ENCODE assay signal across 8 mouse cellular contexts in genomic region chr1:64088604-64089320, GRCm38 (mm10). TPM values are rescaled to one million over a fixed set of nuclear protein-coding genes. Genes with fewer than 3 reads are reported as not detected.
A peak's percentile ranks its signal among the peaks of the same experiment; 100 is the strongest.
DNase-seq lines count a peak whose midpoint lies in the region; ATAC-seq and TF ChIP-seq lines count a peak whose summit lies in the region.

No protein-coding gene starts in this region.

- no peaks in the 10 kb centered on the region for H3K9me3 ChIP-seq in embryonic facial prominence, embryonic 13.5 days
- H3K9me3 ChIP-seq in hindbrain, embryonic 16.5 days (ENCODE audit: control insufficient read depth, low read length), result no peaks in the 10 kb centered on the region

- H3K4me2 ChIP-seq in embryonic facial prominence, embryonic 13.5 days, result peak overlapping the region; percentile 36
- peak overlapping the region; percentile 41 for H3K4me2 ChIP-seq in hindbrain, embryonic 16.5 days (ENCODE audit: low read length)

- H3K36me3 ChIP-seq in embryonic facial prominence, embryonic 13.5 days, result no peaks in the 10 kb centered on the region
- H3K36me3 ChIP-seq in hindbrain, embryonic 16.5 days (ENCODE audit: control insufficient read depth, insufficient read depth, low read length), result no peaks in the 10 kb centered on the region
- H3K36me3 ChIP-seq in thymus, adult 2 months (ENCODE audit: control insufficient read depth, insufficient read depth, low read length), result no peaks in the 10 kb centered on the region

- peak; percentile 16 for DNase-seq in adrenal gland, postnatal 14 days
- no peak for DNase-seq in adrenal gland, adult (ENCODE audit: inconsistent age in 2 of 2, low spot score in 1 of 2)
- DNase-seq in lung, postnatal 4 days, result peak; percentile 38 to 40
- DNase-seq in thymus, adult 2 months, result no peak
- DNase-seq in adrenal gland, postnatal 4 days (ENCODE audit: low spot score in 2 of 2), result no peak
- DNase-seq in retina, postnatal 1 day, result no peak

- 77% methylated on average over 12 of the region's 12 CpGs for WGBS in embryonic facial prominence, embryonic 13.5 days
- WGBS in hindbrain, embryonic 16.5 days, result 59% methylated on average over 12 of the region's 12 CpGs
- WGBS in thymus, adult 2 months, result 82% methylated on average over 12 of the region's 12 CpGs

- H3K27ac ChIP-seq in embryonic facial prominence, embryonic 13.5 days, result no peak overlapping the region
- peak overlapping the region; percentile 63 for H3K27ac ChIP-seq in hindbrain, embryonic 16.5 days (ENCODE audit: low read depth, low read length)
- H3K27ac ChIP-seq in thymus, adult 2 months (ENCODE audit: control insufficient read depth, insufficient read depth, low read length), result peak overlapping the region; percentile 91

- ATAC-seq in embryonic facial prominence, embryonic 13.5 days (ENCODE audit: insufficient number of reproducible peaks, insufficient read depth, low FRiP score, low TSS enrichment, low read depth), result no peak
- ATAC-seq in hindbrain, embryonic 16.5 days, result peak; percentile 40

- H3K4me1 ChIP-seq in embryonic facial prominence, embryonic 13.5 days, result peaks cover 16% of the 10 kb centered on the region
- H3K4me1 ChIP-seq in hindbrain, embryonic 16.5 days (ENCODE audit: control insufficient read depth, insufficient read depth, low read depth, low read length), result peaks cover 42% of the 10 kb centered on the region
- peaks cover 43% of the 10 kb centered on the region for H3K4me1 ChIP-seq in thymus, adult 2 months (replicated peaks; ENCODE audit: control insufficient read depth, insufficient read depth, low read length)

- no peaks in the 10 kb centered on the region for H3K27me3 ChIP-seq in embryonic facial prominence, embryonic 13.5 days
- H3K27me3 ChIP-seq in hindbrain, embryonic 16.5 days (replicated peaks; ENCODE audit: control insufficient read depth, insufficient read depth, low read length), result no peaks in the 10 kb centered on the region
- H3K27me3 ChIP-seq in thymus, adult 2 months (ENCODE audit: control insufficient read depth, insufficient read depth, low read length), result no peaks in the 10 kb centered on the region

- H3K9ac ChIP-seq in embryonic facial prominence, embryonic 13.5 days, result no peak overlapping the region
- H3K9ac ChIP-seq in hindbrain, embryonic 16.5 days (ENCODE audit: low read depth, low read length), result no peak overlapping the region

- H3K4me3 ChIP-seq in embryonic facial prominence, embryonic 13.5 days, result no peak overlapping the region
- no peak overlapping the region for H3K4me3 ChIP-seq in hindbrain, embryonic 16.5 days (ENCODE audit: low read length)
- no peak overlapping the region for H3K4me3 ChIP-seq in thymus, adult 2 months (ENCODE audit: control insufficient read depth, insufficient read depth, low read length)

- no peak for TF ChIP-seq CTCF in thymus, adult 2 months (IDR thresholded peaks at IDR 0.05; ENCODE audit: borderline replicate concordance, control insufficient read depth, extremely low read depth, insufficient read depth, low read length, poor library complexity)

- no peak for TF ChIP-seq POLR2A in thymus, adult 2 months (IDR thresholded peaks at IDR 0.05; ENCODE audit: control insufficient read depth, extremely low read depth, insufficient read depth, low read length, poor library complexity)

RNA-seq across cellular contexts. Expression of gene Klf7, which starts 33.3 kb away (rescaled TPM):
- total RNA-seq in adrenal gland, postnatal 14 days (2021), result 18.3 and 20.2 TPM in 2 replicates
- 19.5 and 23.5 TPM in 2 replicates for polyA plus RNA-seq in embryonic facial prominence, embryonic 13.5 days (2015; fragmentation: Nextera tagmentation; extraction: Ambion mirVana)
- 118 and 127 TPM in 2 replicates for polyA plus RNA-seq in hindbrain, embryonic 16.5 days (2015; fragmentation: Nextera tagmentation; extraction: Ambion mirVana)
- 31.7 and 36.3 TPM in 2 replicates for polyA plus RNA-seq in thymus, adult 2 months (2012; rRNA removed)
- 10 to 100 TPM; 23.3 to 29.2 TPM for total RNA-seq in adrenal gland, postnatal 4 days (2021)

Comparison
In these comparisons a context has a peak if more than half of its experiments do, and no peak if none do; other contexts are left out.
1. DNase-seq: peak in adrenal gland, postnatal 14 days (single experiment) and lung, postnatal 4 days (2 of 2); none in adrenal gland, adult (0 of 2), thymus, adult 2 months (single experiment), adrenal gland, postnatal 4 days (0 of 2) and retina, postnatal 1 day (single experiment).